Mouse (Mus musculus) MEL (cell line): ENCODE results near the gene Rnf223. TPM values are rescaled to one million over a fixed set of nuclear protein-coding genes. Genes with fewer than 3 reads are reported as not detected.
A peak's percentile ranks its signal among the peaks of the same experiment; 100 is the strongest.

ENCODE experiments used
- DNase-seq: peaks from one replicate; pipeline ENCODE4 v3.0.0; 2011; ENCODE audit warnings: low read depth, low spot score
- H3K27ac ChIP-seq: 2 replicates; pipeline ENCODE4 v1.5.1; 2012; ENCODE audit warnings: low read depth, mild to moderate bottlenecking, control low read depth, low read length, moderate library complexity; ENCODE audit not compliant: control insufficient read depth
- H3K27me3 ChIP-seq, 2 experiments: fragments of 150-350 bp in 1 of 2; sonication (generic) in 1 of 2; 2 replicates each; pipeline ENCODE4 v1.6.1; 2012; ENCODE audit warnings: low read length in 2 of 2, mild to moderate bottlenecking in 2 of 2, improper control_type of control experiment in 1 of 2, moderate library complexity in 1 of 2; ENCODE audit not compliant: insufficient read depth in 2 of 2, control insufficient read depth in 1 of 2
- H3K36me3 ChIP-seq, 2 experiments: 2 replicates each; pipeline ENCODE4 v1.6.1; 2012 to 2014; ENCODE audit warnings: low read length in 2 of 2, improper control_type of control experiment in 1 of 2, inconsistent platforms in 1 of 2, mild to moderate bottlenecking in 1 of 2; ENCODE audit not compliant: insufficient read depth in 2 of 2, control insufficient read depth in 1 of 2
- H3K4me1 ChIP-seq, 2 experiments: fragments of 150-350 bp in 1 of 2; sonication (generic) in 1 of 2; 2 replicates each; pipeline ENCODE4 v1.6.1; 2012; ENCODE audit warnings: low read length in 2 of 2, improper control_type of control experiment in 1 of 2, mild to moderate bottlenecking in 1 of 2; ENCODE audit not compliant: insufficient read depth in 2 of 2, control insufficient read depth in 1 of 2
- H3K4me3 ChIP-seq, 2 experiments: fragments of 150-350 bp in 1 of 2; sonication (generic) in 1 of 2; 2 replicates each; pipeline ENCODE4 v1.5.1; 2012; ENCODE audit warnings: low read depth in 2 of 2, low read length in 2 of 2, mild to moderate bottlenecking in 2 of 2, moderate library complexity in 2 of 2, control low read depth in 1 of 2, improper control_type of control experiment in 1 of 2; ENCODE audit not compliant: control insufficient read depth in 1 of 2, insufficient read depth in 1 of 2
- H3K79me2 ChIP-seq: 2 replicates; pipeline ENCODE4 v1.6.1; 2012; ENCODE audit warnings: mild to moderate bottlenecking, low read length, moderate library complexity; ENCODE audit not compliant: control insufficient read depth, poor library complexity, insufficient read depth
- H3K9ac ChIP-seq: 2 replicates; pipeline ENCODE4 v1.6.1; 2012; ENCODE audit warnings: low read depth, mild to moderate bottlenecking, control low read depth, low read length, moderate library complexity; ENCODE audit not compliant: control insufficient read depth, poor library complexity, severe bottlenecking
- H3K9me3 ChIP-seq: fragments of 150-350 bp; sonication (generic); replicated peaks from 2 replicates; pipeline ENCODE4 v1.6.1; 2012; ENCODE audit warnings: mild to moderate bottlenecking, low read length, improper control_type of control experiment, moderate library complexity; ENCODE audit not compliant: insufficient read depth
- BHLHE40 ChIP-seq: IDR thresholded peaks from 2 replicates; pipeline ENCODE4 v1.6.1; 2012; ENCODE audit warnings: low read depth, mild to moderate bottlenecking, inconsistent platforms, low read length, improper control_type of control experiment, borderline replicate concordance
- CHD1 ChIP-seq: IDR thresholded peaks from 2 replicates; pipeline ENCODE4 v1.6.1; 2012; ENCODE audit warnings: low read depth, mild to moderate bottlenecking, inconsistent platforms, low read length, improper control_type of control experiment
- E2F4 ChIP-seq: IDR thresholded peaks from 2 replicates; pipeline ENCODE4 v1.6.1; 2011; ENCODE audit warnings: low read depth, low read length, improper control_type of control experiment, borderline replicate concordance
- ELF1 ChIP-seq: IDR thresholded peaks from 2 replicates; pipeline ENCODE4 v1.6.1; 2014; ENCODE audit warnings: low read depth, mild to moderate bottlenecking, inconsistent platforms, low read length, improper control_type of control experiment, moderate library complexity
- EP300 ChIP-seq, 2 experiments: IDR thresholded peaks; 2 replicates each; pipeline ENCODE4 v1.6.1; 2011; ENCODE audit warnings: improper control_type of control experiment in 2 of 2, low read length in 2 of 2, low read depth in 1 of 2, mild to moderate bottlenecking in 1 of 2
- GABPA ChIP-seq: IDR thresholded peaks from 2 replicates; pipeline ENCODE4 v1.6.1; 2012; ENCODE audit warnings: low read depth, mild to moderate bottlenecking, inconsistent platforms, low read length, improper control_type of control experiment, moderate library complexity
- HCFC1 ChIP-seq: IDR thresholded peaks from 2 replicates; pipeline ENCODE4 v1.6.1; 2012; ENCODE audit warnings: low read depth, mild to moderate bottlenecking, inconsistent platforms, low read length, improper control_type of control experiment, moderate library complexity
- JUND ChIP-seq: IDR thresholded peaks from 2 replicates; pipeline ENCODE4 v1.6.1; 2011; ENCODE audit warnings: low read depth, mild to moderate bottlenecking, improper control_type of control experiment, low read length
- MAZ ChIP-seq: IDR thresholded peaks from 2 replicates; pipeline ENCODE4 v1.6.1; 2012; ENCODE audit warnings: low read depth, mild to moderate bottlenecking, inconsistent platforms, low read length, improper control_type of control experiment
- MEF2A ChIP-seq: IDR thresholded peaks from 2 replicates; pipeline ENCODE4 v1.6.1; 2014; ENCODE audit warnings: low read depth, mild to moderate bottlenecking, inconsistent platforms, low read length, improper control_type of control experiment; ENCODE audit not compliant: poor library complexity, insufficient replicate concordance, severe bottlenecking; ENCODE audit errors: extremely low read depth
- MXI1 ChIP-seq: IDR thresholded peaks from 2 replicates; pipeline ENCODE4 v1.6.1; 2011; ENCODE audit warnings: mild to moderate bottlenecking, low read depth, low read length, improper control_type of control experiment
- MYB ChIP-seq: IDR thresholded peaks from 2 replicates; pipeline ENCODE4 v1.6.1; 2011; ENCODE audit warnings: mild to moderate bottlenecking, low read depth, low read length, improper control_type of control experiment
- MYC ChIP-seq: IDR thresholded peaks from 2 replicates; pipeline ENCODE4 v1.6.1; 2011; ENCODE audit warnings: low read depth, mild to moderate bottlenecking, low read length, improper control_type of control experiment, moderate library complexity
- POLR2AphosphoS2 ChIP-seq: IDR thresholded peaks from 2 replicates; pipeline ENCODE4 v1.6.1; 2011; ENCODE audit warnings: low read length, improper control_type of control experiment
- POLR2AphosphoS5 ChIP-seq: IDR thresholded peaks from 2 replicates; pipeline ENCODE4 v1.6.1; 2012; ENCODE audit warnings: low read depth, borderline replicate concordance, mild to moderate bottlenecking, inconsistent platforms, low read length, moderate library complexity, mixed read lengths
- RAD21 ChIP-seq: IDR thresholded peaks from 2 replicates; pipeline ENCODE4 v1.6.1; 2011; ENCODE audit warnings: mild to moderate bottlenecking, low read depth, low read length, improper control_type of control experiment
- SMC3 ChIP-seq: IDR thresholded peaks from 2 replicates; pipeline ENCODE4 v1.6.1; 2011; ENCODE audit warnings: low read depth, low read length, improper control_type of control experiment
- TAL1 ChIP-seq: IDR thresholded peaks from 2 replicates; pipeline ENCODE4 v1.6.1; 2012; ENCODE audit warnings: mild to moderate bottlenecking, inconsistent platforms, low read length, moderate library complexity, mixed read lengths
- TBP ChIP-seq: IDR thresholded peaks from 2 replicates; pipeline ENCODE4 v1.8.0; 2011; ENCODE audit warnings: low read depth, low read length, improper control_type of control experiment
- USF1 ChIP-seq: IDR thresholded peaks from 2 replicates; pipeline ENCODE4 v1.6.1; 2014; ENCODE audit warnings: low read depth, mild to moderate bottlenecking, inconsistent platforms, low read length, improper control_type of control experiment, moderate library complexity
- ZC3H11A ChIP-seq: IDR thresholded peaks from 2 replicates; pipeline ENCODE4 v1.6.1; 2012; ENCODE audit warnings: low read depth, mild to moderate bottlenecking, inconsistent platforms, low read length, improper control_type of control experiment
- ZKSCAN1 ChIP-seq: IDR thresholded peaks from 2 replicates; pipeline ENCODE4 v1.6.1; 2012; ENCODE audit warnings: low read depth, mild to moderate bottlenecking, inconsistent platforms, low read length, improper control_type of control experiment, moderate library complexity
- ZNF384 ChIP-seq: IDR thresholded peaks from 2 replicates; pipeline ENCODE4 v1.6.1; 2012; ENCODE audit warnings: low read depth, mild to moderate bottlenecking, inconsistent platforms, low read length, improper control_type of control experiment
- polyA plus RNA-seq, 2 experiments: library from polyadenylated mRNA; stranded (reverse) in 1 of 2; unstranded in 1 of 2; fragments of >175 nt in 1 of 2; fragments of >200 nt in 1 of 2; gene quantifications; 2 replicates each; pipeline versions ENCODE4 v1.2.1 to v1.2.4; 2012; ENCODE audit warnings: low replicate concordance in 2 of 2, low read depth in 1 of 2; ENCODE audit not compliant: insufficient read length in 2 of 2, insufficient read depth in 1 of 2, missing spikeins in 1 of 2
- total RNA-seq: library from RNA; depleted of rRNA; stranded (reverse); fragments of 300-350 nt; gene quantifications from 2 replicates; pipeline ENCODE4 v1.2.3, GENCODE M21; 2012

The Rnf223 gene
- total and polyA plus RNA-seq, 3 experiments: 0.65 to 2.5 TPM; not detected in 1

GRCm38 (mm10) chr4:156096191-156096590 is 34.1 kb upstream of the Rnf223 start:
- 0 out of 4 replicates have a peak, but pooled peaks cover 0 to 2% of the 10 kb centered on the region in 2 experiments for H3K36me3 ChIP-seq
- H3K27me3 ChIP-seq: peaks cover 2 to 3% of the 10 kb centered on the region in 2 experiments; a peak in 2 of 4 replicates
- no peak for DNase-seq
- TF ChIP-seq TBP (0 out of 2 replicates have a peak, but pooled peaks have one; percentile 32), MXI1 (no peak), ELF1 (no peak), ZNF384 (peak; percentile 51)
- no peaks in the 10 kb centered on the region for H3K9me3 ChIP-seq
- H3K27ac ChIP-seq: no peak overlapping the region
- H3K9ac ChIP-seq: no peak overlapping the region
- H3K4me1 ChIP-seq: no peaks in the 10 kb centered on the region; a peak in 1 of 4 replicates
- no peaks in the 10 kb centered on the region for H3K79me2 ChIP-seq
- no peak overlapping the region for H3K4me3 ChIP-seq

GRCm38 (mm10) chr4:156097770-156098366 is 32.4 kb upstream of the Rnf223 start:
- no peak for DNase-seq
- no peak for TF ChIP-seq RAD21
- TF ChIP-seq MYB: no peak
- TF ChIP-seq MYC: no peak
- no peak for TF ChIP-seq MAZ
- TF ChIP-seq MEF2A: no peak
- TF ChIP-seq HCFC1: no peak
- no peak for TF ChIP-seq TAL1
- no peak for TF ChIP-seq TBP
- TF ChIP-seq BHLHE40: no peak
- no peak overlapping the region for H3K4me3 ChIP-seq
- H3K79me2 ChIP-seq: no peaks in the 10 kb centered on the region
- H3K36me3 ChIP-seq: peaks cover 0 to 4% of the 10 kb centered on the region in 2 experiments; a peak in 1 of 4 replicates
- no peaks in the 10 kb centered on the region; a peak in 2 of 4 replicates for H3K4me1 ChIP-seq
- H3K27ac ChIP-seq: no peak overlapping the region
- H3K9me3 ChIP-seq: no peaks in the 10 kb centered on the region
- H3K27me3 ChIP-seq: peaks cover 1 to 2% of the 10 kb centered on the region in 2 experiments; a peak in 2 of 4 replicates
- H3K9ac ChIP-seq: no peak overlapping the region

- Histone ChIP-seq H3K79me2 (no peaks in the 10 kb centered on the region), H3K9ac (no peak overlapping the region), H3K4me3 (no peak overlapping the region), H3K9me3 (no peaks in the 10 kb centered on the region), H3K27me3 (peaks cover 1 to 2% of the 10 kb centered on the region in 2 experiments; a peak in 2 of 4 replicates), H3K36me3 (peaks cover 0 to 12% of the 10 kb centered on the region in 2 experiments; a peak in 2 of 4 replicates), H3K27ac (no peak overlapping the region), H3K4me1 (peaks cover 0 to 5% of the 10 kb centered on the region in 2 experiments; a peak in 3 of 4 replicates)
- no peak for DNase-seq
- TF ChIP-seq ZC3H11A: no peak
- TF ChIP-seq MYC: no peak
- TF ChIP-seq JUND: no peak
- TF ChIP-seq TAL1: no peak
- no peak for TF ChIP-seq POLR2AphosphoS5
- TF ChIP-seq TBP: no peak
- no peak for TF ChIP-seq MYB
- TF ChIP-seq ZKSCAN1: no peak
- TF ChIP-seq MAZ: no peak
- no peak for TF ChIP-seq SMC3
- no peak for TF ChIP-seq E2F4
- no peak for TF ChIP-seq USF1
- no peak for TF ChIP-seq EP300 (IDR thresholded peaks at IDR 0.05; ENCODE audit: low read depth in 1 of 2, low read length in 2 of 2)
- TF ChIP-seq GABPA: no peak
- no peak for TF ChIP-seq ELF1
- TF ChIP-seq BHLHE40: no peak
- TF ChIP-seq POLR2AphosphoS2: no peak
- no peak for TF ChIP-seq CHD1
These were observed 30.9 kb upstream of the Rnf223 start for GRCm38 (mm10) chr4:156099427-156099826.
